Mouse (Mus musculus) adrenal gland, adult 18-20 months (tissue): Measurements from ENCODE around the gene Sult2a4. TPM values are rescaled to one million over a fixed set of nuclear protein-coding genes. Genes with fewer than 3 reads are reported as not detected.
"Not testable (repeated sequence)": the region's sequence is repeated elsewhere in the genome, so short reads cannot be mapped to it uniquely, and the experiment has no call there.

Experiments used
- DNase-seq, 2 experiments: peaks; one replicate each; pipeline ENCODE4 v3.0.0; 2021 to 2022; ENCODE audit warnings: low spot score in 2 of 2
- long read RNA-seq, 2 experiments: library from polyadenylated mRNA; stranded (forward); transcript quantifications; one replicate each; pipeline ENCODE4 v2.0.0; 2021
- total RNA-seq, 2 experiments: library from RNA; stranded (reverse); gene quantifications; 1 replicate in 1 of 2; 2 replicates in 1 of 2; pipeline ENCODE4 v1.2.3; 2021

Sult2a4 gene
- total RNA-seq: not detected
- long read RNA-seq, experiment 1: 0 reads
- long read RNA-seq, experiment 2: 0 reads

DNA sequence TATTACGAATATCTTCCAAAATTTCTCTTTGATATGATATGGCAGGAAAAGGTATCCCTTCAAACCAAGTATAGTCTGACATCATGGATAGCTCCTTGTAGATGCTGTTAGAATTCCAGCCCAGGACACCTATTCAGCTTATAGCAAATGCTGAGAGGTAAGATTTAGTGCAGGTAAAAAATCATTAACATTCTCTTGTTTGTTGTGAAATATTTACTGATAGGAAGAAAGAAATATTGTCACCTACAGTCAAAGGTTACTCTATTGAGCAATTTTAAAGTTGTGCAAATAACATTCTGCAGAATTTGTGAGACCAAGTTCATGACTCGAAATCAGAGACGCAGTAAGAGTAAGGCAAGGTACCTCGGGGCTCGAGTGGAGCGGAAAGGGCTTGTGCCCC, at the start of gene Sult2a4:
Gene Sult2a4, minus strand, starts transcription at position 101 of the 400 bp plus-strand sequence.
- not testable (repeated sequence) for DNase-seq

DNA sequence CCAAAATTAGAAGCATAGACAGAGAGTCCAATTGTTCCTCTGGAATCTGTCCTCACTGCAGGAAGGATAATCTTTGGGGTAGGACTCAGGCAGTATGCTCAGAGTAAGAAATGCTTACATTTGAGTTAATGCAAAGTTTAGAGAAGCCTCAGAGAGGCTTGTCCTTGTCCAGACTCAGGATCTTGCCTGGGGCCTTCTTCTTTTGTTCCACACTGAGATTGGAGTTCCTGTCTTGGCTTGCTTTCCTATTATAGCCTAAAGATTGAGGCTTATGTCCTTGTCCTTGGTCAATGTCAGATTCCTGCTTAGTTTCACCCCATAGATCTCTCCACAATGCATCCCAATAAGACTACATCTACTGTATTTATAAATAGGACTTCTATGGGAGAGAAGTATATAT, 41.4 kb upstream of the Sult2a4 start:
- DNase-seq: not testable (repeated sequence)

DNA sequence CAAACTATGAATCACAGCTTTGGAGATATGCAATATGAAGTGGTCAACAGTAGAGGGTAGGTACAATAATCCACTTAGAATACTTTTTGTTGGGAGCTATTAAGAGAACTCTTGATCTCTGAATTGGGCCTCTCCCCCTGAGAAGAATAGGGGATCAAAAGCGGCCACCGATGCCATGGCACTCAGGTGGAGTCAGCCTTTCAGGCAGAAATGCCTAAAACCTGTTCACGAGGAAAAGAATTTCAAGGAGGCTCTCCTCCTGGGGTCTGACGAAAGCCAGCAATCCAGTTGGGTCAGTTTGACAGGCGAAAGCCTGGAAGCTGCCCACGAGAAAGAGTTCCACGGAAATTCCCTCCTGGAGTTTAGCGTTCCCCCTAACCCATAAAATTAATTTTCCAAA, 23.7 kb upstream of the Sult2a4 start:
- no peak for DNase-seq

DNA sequence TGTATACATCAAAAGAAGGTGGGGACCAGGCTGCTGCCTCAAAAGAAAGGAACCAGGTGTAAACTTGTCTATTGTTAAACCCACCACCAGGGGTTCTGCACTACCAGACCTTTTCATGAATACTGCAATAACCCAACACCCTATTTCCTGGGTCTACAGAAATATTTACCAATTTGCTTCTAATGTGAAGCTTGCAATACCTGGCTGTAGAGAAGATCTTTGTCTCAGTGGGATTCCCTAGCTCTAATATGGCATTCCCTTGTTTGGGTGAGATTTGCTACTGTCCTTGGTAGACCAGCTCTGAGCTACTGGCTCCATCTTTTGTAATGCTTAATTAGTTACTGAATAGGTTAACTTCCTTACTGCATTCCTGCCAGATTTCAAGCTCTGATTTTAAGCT, 21.3 kb upstream of the Sult2a4 start:
- not testable (repeated sequence) for DNase-seq

Other genes with a start within 250 kb of the Sult2a4 start
- not detected for gene Sult2a1, start 152.2 kb downstream of the Sult2a4 start, total RNA-seq
- gene Sult2a3, start 133.4 kb upstream of the Sult2a4 start, total RNA-seq: not detected